Mouse (Mus musculus) cerebellum, postnatal 14 days (tissue): ENCODE measurements around the gene Unc93a.
"Not testable (repeated sequence)": the region's sequence is repeated elsewhere in the genome, so short reads cannot be mapped to it uniquely, and the experiment has no call there.

Source experiments
- DNase-seq, 2 experiments: peaks; one replicate each; pipeline ENCODE4 v3.0.0; 2021; ENCODE audit warnings: mixed read lengths in 2 of 2

Gene Unc93a

GRCm38 (mm10) chr17:13067864-13068385 is 63.7 kb downstream of the Unc93a start:
- not testable (repeated sequence) for DNase-seq

DNA sequence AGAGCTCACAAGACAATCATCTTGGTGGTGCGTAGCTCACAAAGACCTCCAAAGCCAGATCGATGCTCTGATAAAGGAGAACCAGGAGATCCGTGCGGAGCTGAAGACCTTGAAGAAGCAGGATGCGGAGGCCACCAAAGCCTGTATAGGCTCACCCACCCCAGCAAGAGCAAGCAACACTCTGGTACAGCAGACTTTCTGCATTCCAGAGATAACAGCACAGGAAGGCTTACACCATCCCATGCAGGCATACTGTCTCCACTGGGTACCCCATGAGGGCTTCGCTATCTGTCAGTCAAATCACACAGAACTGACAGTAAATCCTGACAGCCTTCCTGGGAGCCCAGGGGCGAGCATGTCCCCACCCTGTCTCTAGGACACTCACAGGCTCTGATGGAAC is 68.7 kb downstream of the Unc93a start:
- DNase-seq, result not testable (repeated sequence)

- not testable (repeated sequence) for DNase-seq
Observed at GRCm38 (mm10) chr17:13060804-13061203, 70.8 kb downstream of the Unc93a start, which contains the start of gene Tcp10b. TSS of gene Tcp10b (plus strand) at chr17:13061104.
